Mouse (Mus musculus): ENCODE results near the gene Gstm6. TPM values are rescaled to one million over a fixed set of nuclear protein-coding genes. Genes with fewer than 3 reads are reported as not detected.
"Not testable (repeated sequence)": the region's sequence is repeated elsewhere in the genome, so short reads cannot be mapped to it uniquely, and the experiment has no call there.

Gstm6 gene
- polyA plus RNA-seq (2012; rRNA removed) = 1.1 and 1.3 TPM in 2 replicates

DNA sequence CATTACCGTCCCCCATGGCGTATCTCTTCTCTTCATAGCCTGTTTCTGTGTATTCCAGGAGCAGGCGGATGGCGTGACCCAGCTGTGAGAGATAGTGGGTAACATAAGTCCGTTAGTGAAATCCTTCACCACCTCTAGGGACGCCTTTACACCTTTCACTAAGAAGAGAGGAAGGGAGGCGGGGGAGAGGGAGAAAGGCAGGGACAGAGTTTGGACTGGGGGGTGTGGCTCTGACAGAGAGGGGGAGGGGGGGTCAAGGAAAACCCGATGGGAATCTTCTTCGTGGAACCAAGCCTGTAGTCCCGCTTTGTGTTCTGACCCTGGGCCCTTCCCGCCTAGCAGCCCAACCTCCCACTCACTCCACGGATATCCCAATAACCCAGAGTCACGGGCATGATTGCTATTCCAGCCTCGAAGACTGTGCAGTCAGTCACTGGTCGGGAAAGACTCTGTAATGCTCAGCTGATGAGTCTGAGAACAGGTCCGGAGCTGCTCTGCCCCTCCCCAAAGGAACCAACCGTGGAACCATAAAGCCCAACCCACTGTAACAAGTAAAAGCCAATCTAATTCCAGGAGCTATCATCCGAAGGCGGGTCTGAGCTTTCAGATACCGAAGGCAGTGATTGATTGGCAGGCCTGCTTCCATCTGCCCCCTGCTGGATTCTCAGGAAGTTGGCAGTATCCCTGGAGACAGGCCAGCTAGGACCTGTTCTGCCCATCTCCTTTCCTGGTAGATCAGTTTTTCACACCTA, at the start of gene Gstm6:
TSS of gene Gstm6 (minus strand) at position 511 of the 752 bp plus-strand sequence.
- TF ChIP-seq CTCF (IDR thresholded peaks at IDR 0.05; ENCODE audit: borderline replicate concordance, control insufficient read depth, extremely low read depth, insufficient read depth, low read length, poor library complexity) (no peak), POLR2A (IDR thresholded peaks at IDR 0.05; ENCODE audit: control insufficient read depth, extremely low read depth, insufficient read depth, low read length, poor library complexity) (no peak)
- DNase-seq = no peak
- Histone ChIP-seq H3K36me3 (ENCODE audit: control insufficient read depth, insufficient read depth, low read length) (no peaks in the 10 kb centered on the region), H3K4me3 (ENCODE audit: control insufficient read depth, insufficient read depth, low read length) (no peak within 1 kb of the TSS), H3K27me3 (ENCODE audit: control insufficient read depth, insufficient read depth, low read length) (no peaks in the 10 kb centered on the region), H3K27ac (ENCODE audit: control insufficient read depth, insufficient read depth, low read length) (peak within 1 kb of the TSS; percentile 30; the same call in 1 of the 2 replicates), H3K4me1 (replicated peaks; ENCODE audit: control insufficient read depth, insufficient read depth, low read length) (no peaks in the 10 kb centered on the region)
- 78% methylated on average over 20 of the region's 20 CpGs for WGBS

DNA sequence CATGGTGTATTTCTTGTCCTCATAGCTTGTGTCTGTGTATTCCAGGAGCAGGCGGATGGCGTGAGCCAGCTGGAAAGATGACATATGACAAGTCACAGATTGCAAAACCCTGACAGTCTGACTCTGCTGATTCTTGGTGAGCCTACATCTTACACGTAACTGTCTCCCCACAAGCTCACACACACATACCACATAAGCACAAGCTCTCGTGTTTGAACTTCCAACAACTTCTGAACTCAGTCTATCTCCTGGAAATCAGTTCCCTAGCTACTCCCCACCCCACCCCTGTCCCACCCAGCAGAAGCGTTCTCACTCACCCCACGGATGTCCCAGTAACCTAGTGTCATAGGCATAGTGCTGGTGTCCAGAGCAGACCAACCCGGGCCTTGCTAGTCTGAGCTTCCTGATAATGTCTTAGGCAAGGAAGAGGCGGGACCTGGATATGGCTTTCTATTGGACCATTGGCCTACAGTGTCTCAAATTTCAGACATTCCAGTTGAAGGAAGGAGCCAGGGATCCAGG, 42.6 kb upstream of the Gstm6 start, which contains the start of gene Gstm2:
TSS of gene Gstm2 (minus strand) at position 413 of the 522 bp plus-strand sequence.
- no peak for DNase-seq
- WGBS = 83% methylated on average over 8 of the region's 8 CpGs
- no peak within 1 kb of the TSS for H3K4me3 ChIP-seq (ENCODE audit: control insufficient read depth, insufficient read depth, low read length)
- no peak within 1 kb of the TSS for H3K27ac ChIP-seq (ENCODE audit: control insufficient read depth, insufficient read depth, low read length)
- H3K4me1 ChIP-seq (replicated peaks; ENCODE audit: control insufficient read depth, insufficient read depth, low read length) = no peaks in the 10 kb centered on the region
- TF ChIP-seq POLR2A (IDR thresholded peaks at IDR 0.05; ENCODE audit: control insufficient read depth, extremely low read depth, insufficient read depth, low read length, poor library complexity) = no peak
- TF ChIP-seq CTCF (IDR thresholded peaks at IDR 0.05; ENCODE audit: borderline replicate concordance, control insufficient read depth, extremely low read depth, insufficient read depth, low read length, poor library complexity) = no peak
- H3K36me3 ChIP-seq (ENCODE audit: control insufficient read depth, insufficient read depth, low read length) = no peaks in the 10 kb centered on the region
- H3K27me3 ChIP-seq (ENCODE audit: control insufficient read depth, insufficient read depth, low read length) = no peaks in the 10 kb centered on the region

DNA sequence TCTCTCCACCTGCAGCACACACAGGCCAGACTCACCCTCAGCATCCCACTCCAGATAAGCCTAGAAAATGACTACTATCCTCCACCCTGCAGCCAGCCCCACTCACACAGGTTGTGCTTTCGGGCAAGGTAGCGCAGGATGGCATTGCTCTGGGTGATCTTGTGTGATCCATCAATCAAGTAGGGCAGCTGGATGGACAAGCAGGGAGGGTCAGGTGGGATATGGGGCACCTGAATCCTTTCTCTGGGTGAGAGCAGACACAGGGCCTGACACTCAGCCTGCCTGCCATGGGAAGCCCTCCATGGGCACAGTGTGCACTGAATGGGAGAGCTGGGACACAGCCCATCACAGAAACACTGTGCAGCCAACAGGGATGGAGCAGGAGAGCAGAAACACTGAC, 41.6 kb upstream of the Gstm6 start:
- not testable (repeated sequence) for H3K27me3 ChIP-seq (ENCODE audit: control insufficient read depth, insufficient read depth, low read length); H3K27ac ChIP-seq (ENCODE audit: control insufficient read depth, insufficient read depth, low read length); H3K4me3 ChIP-seq (ENCODE audit: control insufficient read depth, insufficient read depth, low read length); H3K4me1 ChIP-seq (replicated peaks; ENCODE audit: control insufficient read depth, insufficient read depth, low read length); H3K36me3 ChIP-seq (ENCODE audit: control insufficient read depth, insufficient read depth, low read length); DNase-seq
- WGBS = 98% methylated on average over 2 of the region's 2 CpGs

DNA sequence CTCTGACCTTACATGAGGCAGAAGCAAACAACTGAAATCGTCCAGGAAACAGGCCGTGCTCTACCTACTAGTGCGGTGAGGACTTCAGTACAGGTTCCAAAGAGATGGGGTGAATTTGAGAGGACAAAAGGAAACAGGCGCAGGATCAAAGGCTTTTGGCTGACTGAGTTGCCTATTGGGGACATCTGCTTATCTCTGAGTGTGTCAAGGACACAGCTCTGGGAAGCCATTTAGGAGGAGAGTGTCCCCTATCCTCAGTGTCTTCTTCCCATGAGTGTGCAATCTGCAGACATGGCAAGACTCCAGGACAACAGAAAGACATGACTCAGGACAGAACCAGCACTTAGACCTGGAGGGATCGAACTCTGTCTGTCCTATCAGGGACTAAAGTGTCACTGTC, 40.9 kb upstream of the Gstm6 start:
- WGBS = 89% methylated on average over 5 of the region's 5 CpGs
- Histone ChIP-seq H3K36me3 (ENCODE audit: control insufficient read depth, insufficient read depth, low read length) (no peaks in the 10 kb centered on the region), H3K27ac (ENCODE audit: control insufficient read depth, insufficient read depth, low read length) (no peak overlapping the region), H3K27me3 (ENCODE audit: control insufficient read depth, insufficient read depth, low read length) (no peaks in the 10 kb centered on the region), H3K4me1 (replicated peaks; ENCODE audit: control insufficient read depth, insufficient read depth, low read length) (no peaks in the 10 kb centered on the region), H3K4me3 (ENCODE audit: control insufficient read depth, insufficient read depth, low read length) (no peak overlapping the region)
- TF ChIP-seq POLR2A (IDR thresholded peaks at IDR 0.05; ENCODE audit: control insufficient read depth, extremely low read depth, insufficient read depth, low read length, poor library complexity) (no peak), CTCF (IDR thresholded peaks at IDR 0.05; ENCODE audit: borderline replicate concordance, control insufficient read depth, extremely low read depth, insufficient read depth, low read length, poor library complexity) (no peak)
- DNase-seq = no peak

DNA sequence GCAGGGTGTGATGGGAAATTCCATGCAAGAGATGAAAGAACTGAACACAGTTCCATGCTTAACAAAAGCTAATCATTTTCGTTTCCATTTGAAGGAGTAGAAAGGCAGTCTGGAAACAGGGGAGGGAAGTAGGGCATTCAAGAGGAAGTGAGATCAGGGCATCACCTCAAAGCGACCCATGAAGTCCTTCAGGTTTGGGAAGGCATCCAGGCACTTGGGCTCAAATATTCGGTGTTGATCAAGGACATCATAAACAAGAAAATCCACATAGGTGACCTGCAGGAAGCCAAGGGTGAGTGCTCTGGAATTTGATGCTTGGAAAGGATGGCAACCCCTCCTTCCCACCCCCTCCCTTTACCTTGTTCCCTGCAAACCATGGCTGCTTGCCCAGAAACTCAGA, 40.2 kb upstream of the Gstm6 start:
- Histone ChIP-seq H3K27me3 (ENCODE audit: control insufficient read depth, insufficient read depth, low read length) (no peaks in the 10 kb centered on the region), H3K4me3 (ENCODE audit: control insufficient read depth, insufficient read depth, low read length) (no peak overlapping the region), H3K36me3 (ENCODE audit: control insufficient read depth, insufficient read depth, low read length) (no peaks in the 10 kb centered on the region), H3K27ac (ENCODE audit: control insufficient read depth, insufficient read depth, low read length) (no peak overlapping the region), H3K4me1 (replicated peaks; ENCODE audit: control insufficient read depth, insufficient read depth, low read length) (no peaks in the 10 kb centered on the region)
- WGBS = 60% methylated on average over 3 of the region's 3 CpGs
- TF ChIP-seq CTCF (IDR thresholded peaks at IDR 0.05; ENCODE audit: borderline replicate concordance, control insufficient read depth, extremely low read depth, insufficient read depth, low read length, poor library complexity) = no peak
- TF ChIP-seq POLR2A (IDR thresholded peaks at IDR 0.05; ENCODE audit: control insufficient read depth, extremely low read depth, insufficient read depth, low read length, poor library complexity) = no peak
- no peak for DNase-seq

DNA sequence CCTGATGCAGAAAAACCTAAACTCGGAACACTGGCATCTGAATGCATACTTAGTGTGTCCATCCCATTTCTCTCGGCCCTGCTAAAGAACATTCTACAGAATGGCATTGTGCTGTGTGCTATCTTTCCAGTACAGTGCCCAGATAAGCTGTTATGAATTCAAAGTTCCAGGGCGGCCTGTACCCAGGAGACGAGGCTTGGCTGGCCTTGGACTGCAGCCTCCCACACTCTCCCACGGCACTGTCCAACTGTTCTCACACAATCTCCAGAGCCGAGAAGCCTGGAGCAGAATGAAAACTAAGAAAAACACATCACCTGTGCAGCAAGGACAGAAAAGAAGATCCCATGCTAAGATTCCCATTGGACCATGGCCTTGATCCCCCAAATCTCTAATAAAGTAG, 39.2 kb upstream of the Gstm6 start:
- Histone ChIP-seq H3K4me3 (ENCODE audit: control insufficient read depth, insufficient read depth, low read length) (no peak overlapping the region), H3K4me1 (replicated peaks; ENCODE audit: control insufficient read depth, insufficient read depth, low read length) (no peaks in the 10 kb centered on the region), H3K27ac (ENCODE audit: control insufficient read depth, insufficient read depth, low read length) (no peak overlapping the region), H3K36me3 (ENCODE audit: control insufficient read depth, insufficient read depth, low read length) (no peaks in the 10 kb centered on the region), H3K27me3 (ENCODE audit: control insufficient read depth, insufficient read depth, low read length) (no peaks in the 10 kb centered on the region)
- TF ChIP-seq CTCF (IDR thresholded peaks at IDR 0.05; ENCODE audit: borderline replicate concordance, control insufficient read depth, extremely low read depth, insufficient read depth, low read length, poor library complexity) (no peak), POLR2A (IDR thresholded peaks at IDR 0.05; ENCODE audit: control insufficient read depth, extremely low read depth, insufficient read depth, low read length, poor library complexity) (no peak)
- DNase-seq = no peak
- 93% methylated on average over 6 of the region's 6 CpGs for WGBS
